Mouse (Mus musculus): ENCODE measurements around the gene Gstm3. TPM values are rescaled to one million over a fixed set of nuclear protein-coding genes. Genes with fewer than 3 reads are reported as not detected.
"Not testable (repeated sequence)": the region's sequence is repeated elsewhere in the genome, so short reads cannot be mapped to it uniquely, and the experiment has no call there.

The Gstm3 gene
- polyA plus RNA-seq, 1 experiment, result 0.63 TPM

DNA sequence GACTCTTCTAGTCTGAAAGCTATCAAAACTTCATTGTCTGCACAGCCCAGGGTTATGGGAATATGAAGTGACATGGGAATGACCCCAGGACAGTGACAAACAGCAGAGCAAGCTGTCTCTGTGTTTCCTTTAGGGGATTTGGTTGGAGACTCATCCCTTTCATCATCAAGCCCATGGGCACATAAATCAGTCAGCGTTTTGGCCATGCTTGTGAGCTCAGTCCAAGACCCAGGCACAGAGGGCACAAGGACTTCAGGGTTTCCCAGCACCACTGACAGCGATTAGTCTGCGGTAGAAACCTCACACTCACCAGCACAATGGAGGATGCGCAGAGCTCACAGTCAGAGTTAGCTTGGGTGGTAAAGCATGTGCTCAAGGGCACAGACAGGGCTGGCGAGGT is 15.2 kb downstream of the Gstm3 start:
- 70% methylated on average over 5 of the region's 5 CpGs for WGBS
- H3K4me1 ChIP-seq (ENCODE audit: control insufficient read depth, insufficient read depth, low read length), result no peaks in the 10 kb centered on the region
- TF ChIP-seq POLR2A (IDR thresholded peaks at IDR 0.05; ENCODE audit: low read depth, low read length) (no peak), CTCF (conservative IDR thresholded peaks at IDR 0.05; ENCODE audit: insufficient read depth, insufficient read length, low read depth, low read length) (no peak)
- H3K27ac ChIP-seq (ENCODE audit: insufficient read depth, low read depth, low read length), result no peak overlapping the region
- DNase-seq, result no peak
- H3K36me3 ChIP-seq (ENCODE audit: control insufficient read depth, insufficient read depth, low read length), result no peaks in the 10 kb centered on the region
- H3K4me3 ChIP-seq (ENCODE audit: insufficient read depth, low read depth, low read length), result no peak overlapping the region
- H3K27me3 ChIP-seq (replicated peaks; ENCODE audit: control insufficient read depth, insufficient read depth, low read length), result no peaks in the 10 kb centered on the region

DNA sequence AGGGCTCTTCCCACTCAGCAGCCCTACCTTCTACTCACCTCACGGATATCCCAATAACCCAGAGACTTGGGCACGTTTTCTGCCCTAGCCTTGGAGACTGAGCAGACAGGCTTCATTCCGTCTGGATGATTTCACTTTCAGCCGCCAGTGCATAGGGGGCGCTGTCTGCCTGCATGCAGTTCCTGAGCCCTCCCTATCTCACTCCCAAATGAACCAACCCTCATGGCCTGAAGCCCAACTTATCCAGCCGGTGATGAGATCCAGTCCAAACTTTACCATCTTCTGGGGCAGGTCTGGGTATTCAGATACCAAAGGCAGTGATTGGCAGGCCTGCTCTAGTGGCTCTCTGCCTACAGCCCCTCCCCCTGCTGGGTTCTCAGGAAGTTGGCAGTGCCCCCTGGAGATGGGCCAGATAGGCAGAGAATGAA is 15.7 kb downstream of the Gstm3 start:
- no peaks in the 10 kb centered on the region for H3K4me1 ChIP-seq (ENCODE audit: control insufficient read depth, insufficient read depth, low read length)
- DNase-seq, result peak; percentile 80
- no peaks in the 10 kb centered on the region for H3K36me3 ChIP-seq (ENCODE audit: control insufficient read depth, insufficient read depth, low read length)
- no peak overlapping the region for H3K4me3 ChIP-seq (ENCODE audit: insufficient read depth, low read depth, low read length)
- WGBS, result 21% methylated on average over 6 of the region's 6 CpGs
- H3K27me3 ChIP-seq (replicated peaks; ENCODE audit: control insufficient read depth, insufficient read depth, low read length), result no peaks in the 10 kb centered on the region
- no peak for TF ChIP-seq POLR2A (IDR thresholded peaks at IDR 0.05; ENCODE audit: low read depth, low read length)
- TF ChIP-seq CTCF (conservative IDR thresholded peaks at IDR 0.05; ENCODE audit: insufficient read depth, insufficient read length, low read depth, low read length), result peak; percentile 97
- no peak overlapping the region for H3K27ac ChIP-seq (ENCODE audit: insufficient read depth, low read depth, low read length)

DNA sequence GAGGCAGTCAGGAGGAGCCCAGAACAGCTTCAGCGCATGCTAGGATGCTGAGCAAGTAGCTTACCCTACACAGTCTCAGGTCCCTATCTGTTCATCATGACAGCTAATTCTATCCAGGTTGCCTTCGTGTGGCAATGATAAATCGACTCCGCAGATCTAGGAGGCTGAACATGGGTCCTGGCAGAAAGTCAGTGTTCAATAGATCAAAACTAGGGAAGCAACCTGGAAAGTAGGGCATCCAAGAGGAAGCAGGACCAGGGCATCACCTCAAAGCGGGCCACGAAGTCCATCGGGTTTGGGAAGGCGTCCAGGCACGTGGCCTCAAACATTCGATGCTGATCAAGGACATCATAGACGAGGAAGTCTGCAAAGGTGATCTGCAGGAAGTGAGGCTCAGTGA is 18.6 kb downstream of the Gstm3 start:
- no peak for DNase-seq
- 85% methylated on average over 11 of the region's 11 CpGs for WGBS

DNA sequence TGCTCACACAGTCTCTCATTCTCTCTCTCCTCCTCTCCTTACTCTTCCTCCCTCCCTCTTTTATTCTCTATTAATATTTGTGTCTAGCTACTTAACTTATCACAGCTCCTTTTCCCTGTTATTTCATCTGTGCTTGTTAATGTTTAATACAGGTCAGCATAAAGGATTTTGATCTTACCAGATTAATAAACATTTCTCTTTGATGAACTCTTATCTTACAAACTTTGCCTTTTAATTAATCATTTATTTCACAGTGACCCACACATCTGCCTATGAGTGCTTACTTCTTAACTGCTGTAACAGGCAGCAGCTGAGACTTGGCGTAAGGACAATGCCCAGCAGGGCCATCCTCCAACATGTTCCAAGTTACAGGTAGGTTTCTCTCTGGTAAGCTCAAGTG is 19.6 kb downstream of the Gstm3 start:
- not testable (repeated sequence) for H3K4me3 ChIP-seq (ENCODE audit: insufficient read depth, low read depth, low read length); DNase-seq; H3K27me3 ChIP-seq (replicated peaks; ENCODE audit: control insufficient read depth, insufficient read depth, low read length); H3K36me3 ChIP-seq (ENCODE audit: control insufficient read depth, insufficient read depth, low read length); H3K27ac ChIP-seq (ENCODE audit: insufficient read depth, low read depth, low read length); H3K4me1 ChIP-seq (ENCODE audit: control insufficient read depth, insufficient read depth, low read length)
- 63% methylated on average over 1 of the region's 1 CpGs for WGBS

More for the DNA sequence above, 18.6 kb downstream of the Gstm3 start:
- no peak overlapping the region for H3K4me3 ChIP-seq (ENCODE audit: insufficient read depth, low read depth, low read length)
- no peaks in the 10 kb centered on the region for H3K4me1 ChIP-seq (ENCODE audit: control insufficient read depth, insufficient read depth, low read length)
- no peaks in the 10 kb centered on the region for H3K27me3 ChIP-seq (replicated peaks; ENCODE audit: control insufficient read depth, insufficient read depth, low read length)
- TF ChIP-seq POLR2A (IDR thresholded peaks at IDR 0.05; ENCODE audit: low read depth, low read length) (no peak), CTCF (conservative IDR thresholded peaks at IDR 0.05; ENCODE audit: insufficient read depth, insufficient read length, low read depth, low read length) (no peak)
- no peak overlapping the region for H3K27ac ChIP-seq (ENCODE audit: insufficient read depth, low read depth, low read length)
- H3K36me3 ChIP-seq (ENCODE audit: control insufficient read depth, insufficient read depth, low read length), result no peaks in the 10 kb centered on the region

DNA sequence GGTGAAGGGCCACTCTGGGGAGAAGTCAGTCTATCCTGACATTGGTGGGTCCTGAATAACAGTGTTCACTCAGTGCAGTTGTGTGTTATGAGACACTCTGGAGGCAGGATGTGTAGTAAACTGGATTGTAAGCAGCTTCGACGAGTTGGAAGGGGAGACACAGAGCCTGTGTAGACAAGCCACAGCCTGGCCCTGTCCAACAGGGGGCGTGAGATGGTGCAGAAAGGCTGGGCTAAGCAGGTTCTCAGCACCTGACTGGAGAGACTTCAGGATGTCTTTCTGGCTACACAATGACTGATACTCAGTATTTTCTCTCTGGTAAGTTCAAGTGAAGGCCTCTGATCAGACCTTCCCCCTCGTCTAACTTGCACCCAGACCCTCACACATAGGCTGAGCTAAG is 23.4 kb downstream of the Gstm3 start:
- TF ChIP-seq POLR2A (IDR thresholded peaks at IDR 0.05; ENCODE audit: low read depth, low read length), result no peak
- peak; percentile 41; the same call in 1 of the 2 replicates for TF ChIP-seq CTCF (conservative IDR thresholded peaks at IDR 0.05; ENCODE audit: insufficient read depth, insufficient read length, low read depth, low read length)
- 73% methylated on average over 4 of the region's 4 CpGs for WGBS
- H3K4me1 ChIP-seq (ENCODE audit: control insufficient read depth, insufficient read depth, low read length), result no peaks in the 10 kb centered on the region
- no peak overlapping the region for H3K4me3 ChIP-seq (ENCODE audit: insufficient read depth, low read depth, low read length)
- DNase-seq, result no peak
- no peak overlapping the region for H3K27ac ChIP-seq (ENCODE audit: insufficient read depth, low read depth, low read length)
- H3K27me3 ChIP-seq (replicated peaks; ENCODE audit: control insufficient read depth, insufficient read depth, low read length), result no peaks in the 10 kb centered on the region
- H3K36me3 ChIP-seq (ENCODE audit: control insufficient read depth, insufficient read depth, low read length), result no peaks in the 10 kb centered on the region

DNA sequence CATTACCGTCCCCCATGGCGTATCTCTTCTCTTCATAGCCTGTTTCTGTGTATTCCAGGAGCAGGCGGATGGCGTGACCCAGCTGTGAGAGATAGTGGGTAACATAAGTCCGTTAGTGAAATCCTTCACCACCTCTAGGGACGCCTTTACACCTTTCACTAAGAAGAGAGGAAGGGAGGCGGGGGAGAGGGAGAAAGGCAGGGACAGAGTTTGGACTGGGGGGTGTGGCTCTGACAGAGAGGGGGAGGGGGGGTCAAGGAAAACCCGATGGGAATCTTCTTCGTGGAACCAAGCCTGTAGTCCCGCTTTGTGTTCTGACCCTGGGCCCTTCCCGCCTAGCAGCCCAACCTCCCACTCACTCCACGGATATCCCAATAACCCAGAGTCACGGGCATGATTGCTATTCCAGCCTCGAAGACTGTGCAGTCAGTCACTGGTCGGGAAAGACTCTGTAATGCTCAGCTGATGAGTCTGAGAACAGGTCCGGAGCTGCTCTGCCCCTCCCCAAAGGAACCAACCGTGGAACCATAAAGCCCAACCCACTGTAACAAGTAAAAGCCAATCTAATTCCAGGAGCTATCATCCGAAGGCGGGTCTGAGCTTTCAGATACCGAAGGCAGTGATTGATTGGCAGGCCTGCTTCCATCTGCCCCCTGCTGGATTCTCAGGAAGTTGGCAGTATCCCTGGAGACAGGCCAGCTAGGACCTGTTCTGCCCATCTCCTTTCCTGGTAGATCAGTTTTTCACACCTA is 25.7 kb downstream of the Gstm3 start, which contains the start of gene Gstm6:
Gstm6 (minus strand) TSS at position 511 of the 752 bp plus-strand sequence.
- Histone ChIP-seq H3K36me3 (ENCODE audit: control insufficient read depth, insufficient read depth, low read length) (no peaks in the 10 kb centered on the region), H3K27me3 (replicated peaks; ENCODE audit: control insufficient read depth, insufficient read depth, low read length) (no peaks in the 10 kb centered on the region), H3K4me1 (ENCODE audit: control insufficient read depth, insufficient read depth, low read length) (0 out of 2 replicates have a peak, but pooled peaks cover 3% of the 10 kb centered on the region), H3K27ac (ENCODE audit: insufficient read depth, low read depth, low read length) (no peak within 1 kb of the TSS), H3K4me3 (ENCODE audit: insufficient read depth, low read depth, low read length) (no peak within 1 kb of the TSS)
- DNase-seq, result peak; percentile 69
- TF ChIP-seq POLR2A (IDR thresholded peaks at IDR 0.05; ENCODE audit: low read depth, low read length) (no peak), CTCF (conservative IDR thresholded peaks at IDR 0.05; ENCODE audit: insufficient read depth, insufficient read length, low read depth, low read length) (peak; percentile 77)
- 29% methylated on average over 20 of the region's 20 CpGs for whole genome bisulfite sequencing

DNA sequence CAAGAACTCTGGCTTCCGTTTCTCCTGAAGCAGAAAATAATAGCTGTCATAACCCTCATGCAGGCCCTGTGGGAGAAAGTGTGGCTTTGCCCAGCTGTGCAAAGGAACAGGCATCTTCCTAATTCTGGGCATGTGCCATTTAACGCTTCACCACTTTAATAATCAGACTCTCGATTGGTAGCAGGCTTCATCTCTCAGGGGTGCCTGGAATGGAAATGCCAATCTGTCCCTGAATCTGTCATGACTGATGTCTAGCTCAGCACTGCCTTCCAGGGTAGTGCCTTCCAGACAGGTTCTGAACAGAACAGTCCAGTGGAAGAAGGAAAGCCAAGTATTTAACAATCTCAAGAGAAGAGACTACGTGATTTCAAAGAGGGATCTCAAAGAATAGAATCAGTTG is 27.8 kb downstream of the Gstm3 start:
- TF ChIP-seq CTCF (conservative IDR thresholded peaks at IDR 0.05; ENCODE audit: insufficient read depth, insufficient read length, low read depth, low read length) (no peak), POLR2A (IDR thresholded peaks at IDR 0.05; ENCODE audit: low read depth, low read length) (no peak)
- no peak overlapping the region for H3K27ac ChIP-seq (ENCODE audit: insufficient read depth, low read depth, low read length)
- 0 out of 2 replicates have a peak, but pooled peaks cover 3% of the 10 kb centered on the region for H3K4me1 ChIP-seq (ENCODE audit: control insufficient read depth, insufficient read depth, low read length)
- no peaks in the 10 kb centered on the region for H3K27me3 ChIP-seq (replicated peaks; ENCODE audit: control insufficient read depth, insufficient read depth, low read length)
- no peak overlapping the region for H3K4me3 ChIP-seq (ENCODE audit: insufficient read depth, low read depth, low read length)
- no peaks in the 10 kb centered on the region for H3K36me3 ChIP-seq (ENCODE audit: control insufficient read depth, insufficient read depth, low read length)
- WGBS, result 85% methylated on average over 4 of the region's 4 CpGs
- DNase-seq, result no peak
